Mouse (Mus musculus) liver, embryonic 14.5 days (tissue): ENCODE measurements at regions not wholly inside any gene's neighbourhood (a gene's known extent, or its start where the extent isn't known, plus 50 kb on each side); places are given as distances from the start of the nearest gene placed in this dataset.

ENCODE experiments used
- CTCF ChIP-seq: IDR thresholded peaks from 2 replicates; pipeline ENCODE4 v1.5.1; 2016; ENCODE audit warnings: antibody characterized with exemption, low read depth, control low read depth
- EP300 ChIP-seq: IDR thresholded peaks from 2 replicates; pipeline ENCODE4 v1.6.1; 2016; ENCODE audit warnings: antibody characterized with exemption, low read depth

DNA sequence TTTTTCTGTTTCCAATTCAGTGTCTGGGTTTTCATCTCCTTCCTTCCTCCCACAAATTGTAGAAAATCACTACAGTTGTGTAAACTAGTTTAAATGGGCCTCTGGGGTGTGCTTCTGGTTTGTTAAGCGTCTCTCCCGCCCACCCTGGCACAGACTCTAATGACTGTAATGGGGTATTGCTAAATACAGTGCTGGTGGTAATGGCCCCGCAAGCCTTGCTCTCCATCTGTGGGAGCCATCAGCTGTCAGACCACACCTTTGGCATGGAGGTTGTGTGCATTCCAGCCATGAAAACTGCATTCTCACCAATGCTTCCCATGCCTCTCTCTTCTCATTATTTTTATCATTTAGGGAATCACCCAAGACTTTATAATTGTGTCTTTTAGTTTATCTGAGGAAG lies 91.0 kb upstream of the Ppm1h start:
- TF ChIP-seq CTCF (no peak), EP300 (no peak)
